Comparison of ENCODE assay signal across 8 mouse cellular contexts in the genomic region with DNA sequence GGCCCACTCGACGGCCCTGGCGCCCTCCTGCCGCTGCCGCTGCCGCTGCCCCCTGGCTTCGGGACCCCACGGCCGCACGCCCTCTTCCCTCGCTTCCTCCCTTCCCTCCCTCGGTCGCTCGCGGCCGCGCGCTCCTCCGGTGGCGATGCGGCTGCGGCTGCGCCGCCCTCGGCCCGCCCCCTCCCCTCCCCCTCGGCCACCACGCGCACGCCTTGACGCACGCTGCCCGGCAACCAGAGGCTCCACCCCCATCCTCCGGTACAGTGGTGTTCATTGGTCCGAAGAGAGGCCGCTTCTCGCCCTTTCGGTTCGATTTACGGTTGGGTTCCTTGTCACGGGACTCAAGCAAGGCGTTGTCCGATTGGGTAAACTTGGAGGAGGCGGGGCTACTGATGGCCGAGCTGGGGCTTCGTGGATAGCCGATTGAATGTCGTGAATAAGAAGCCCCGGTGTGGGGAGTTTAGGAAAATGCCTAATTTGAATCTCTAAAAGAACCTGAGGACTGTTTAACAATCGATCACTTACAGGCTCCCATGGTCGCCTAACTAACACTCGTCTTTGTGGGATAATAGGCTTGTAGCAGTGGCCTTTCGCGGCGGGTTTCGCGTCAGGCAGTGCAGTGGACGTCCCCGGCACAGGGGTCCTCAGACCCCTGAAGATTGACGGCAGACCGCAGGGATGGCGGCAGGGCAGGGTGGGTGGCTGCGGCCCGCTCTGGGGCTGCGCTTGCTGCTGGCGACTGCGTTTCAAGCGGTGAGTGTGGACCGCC. TPM values are rescaled to one million over a fixed set of nuclear protein-coding genes. Genes with fewer than 3 reads are reported as not detected.
A peak's percentile ranks its signal among the peaks of the same experiment; 100 is the strongest.
DNase-seq lines count a peak whose midpoint lies in the region; ATAC-seq lines count a peak whose summit lies in the region.

A gene (minus strand): TSS at position 135 of the 769 bp plus-strand sequence.
A gene (plus strand): TSS at position 258 of the 769 bp plus-strand sequence.

- intact Hi-C loops in heart, postnatal 14 days (cut with DNase I): loop anchor here (2.0 kb wide), 2 partner anchors 47 to 151 kb away; a partner anchor contains a TSS

- H3K9me3 ChIP-seq in forebrain, embryonic 14.5 days (replicated peaks; ENCODE audit: control insufficient read depth, low read length): no peaks in the 10 kb centered on the region
- no peaks in the 10 kb centered on the region for H3K9me3 ChIP-seq in neural tube, embryonic 15.5 days (replicated peaks)

- H3K27me3 ChIP-seq in forebrain, embryonic 14.5 days (replicated peaks; ENCODE audit: control insufficient read depth, insufficient read depth, low read length): no peaks in the 10 kb centered on the region
- H3K27me3 ChIP-seq in neural tube, embryonic 15.5 days (replicated peaks): no peaks in the 10 kb centered on the region

- H3K9ac ChIP-seq in forebrain, embryonic 14.5 days (ENCODE audit: low read length): peak within 1 kb of the TSS; percentile 93
- peak within 1 kb of the TSS; percentile 89 for H3K9ac ChIP-seq in neural tube, embryonic 15.5 days (replicated peaks)

- peaks cover 16% of the 10 kb centered on the region; the same call in 1 of the 2 replicates for H3K36me3 ChIP-seq in forebrain, embryonic 14.5 days (ENCODE audit: control insufficient read depth, insufficient read depth, low read length)
- no peaks in the 10 kb centered on the region for H3K36me3 ChIP-seq in neural tube, embryonic 15.5 days

- under 1% methylated on average over 61 of the region's 69 CpGs for WGBS in forebrain, embryonic 14.5 days
- under 1% methylated on average over 65 of the region's 69 CpGs for WGBS in neural tube, embryonic 15.5 days

- peaks cover 15% of the 10 kb centered on the region for H3K4me1 ChIP-seq in forebrain, embryonic 14.5 days (ENCODE audit: control insufficient read depth, insufficient read depth, low read length)
- peaks cover 47% of the 10 kb centered on the region for H3K4me1 ChIP-seq in neural tube, embryonic 15.5 days

- peak within 1 kb of the TSS; percentile 80 for H3K4me2 ChIP-seq in forebrain, embryonic 14.5 days (ENCODE audit: low read length)
- H3K4me2 ChIP-seq in neural tube, embryonic 15.5 days: peak within 1 kb of the TSS; percentile 79

- peak within 1 kb of the TSS; percentile 96 for H3K27ac ChIP-seq in forebrain, embryonic 14.5 days (ENCODE audit: low read depth, low read length)
- H3K27ac ChIP-seq in neural tube, embryonic 15.5 days (replicated peaks): peak within 1 kb of the TSS; percentile 98

- ATAC-seq in forebrain, embryonic 14.5 days: peak; percentile 98
- ATAC-seq in neural tube, embryonic 15.5 days (ENCODE audit: low FRiP score): peak; percentile 99

- peak; percentile 100 for DNase-seq in ES-CJ7 (ENCODE audit: low read depth, low spot score)
- DNase-seq in cerebellum, adult 11 months: peak; percentile 98
- DNase-seq in forebrain, embryonic 14.5 days (ENCODE audit: low spot score): peak; percentile 100
- DNase-seq in heart, postnatal 14 days: peak; percentile 93 to 95
- DNase-seq in layer of hippocampus, adult 11-12 months (ENCODE audit: low spot score): peak; percentile 99
- DNase-seq in lung, adult 18-20 months: peak; percentile 99
- DNase-seq in testis, postnatal 14 days (ENCODE audit: low spot score): peak; percentile 100

- peak within 1 kb of the TSS; percentile 88 for H3K4me3 ChIP-seq in forebrain, embryonic 14.5 days (ENCODE audit: low read depth, low read length)
- peak within 1 kb of the TSS; percentile 62 for H3K4me3 ChIP-seq in neural tube, embryonic 15.5 days (replicated peaks)

RNA-seq across cellular contexts. Expression of the first gene that starts in this region (rescaled TPM):
- polyA plus RNA-seq in forebrain, embryonic 14.5 days (2014; fragmentation: Nextera tagmentation; extraction: Ambion mirVana): 18.3 and 18.6 TPM in 2 replicates
- total RNA-seq in heart, postnatal 14 days (2021): 10 to 100 TPM; 11.9 to 12.6 TPM
- 13.6 and 14.4 TPM in 2 replicates for polyA plus RNA-seq in neural tube, embryonic 15.5 days (2015; fragmentation: Nextera tagmentation; extraction: Ambion mirVana)

RNA-seq across cellular contexts. Expression of the second gene that starts in this region (rescaled TPM):
- 518 and 577 TPM in 2 replicates for polyA plus RNA-seq in forebrain, embryonic 14.5 days (2014; fragmentation: Nextera tagmentation; extraction: Ambion mirVana)
- total RNA-seq in heart, postnatal 14 days (2021): 100 to 1,000 TPM; 169 to 176 TPM
- polyA plus RNA-seq in neural tube, embryonic 15.5 days (2015; fragmentation: Nextera tagmentation; extraction: Ambion mirVana): 598 and 611 TPM in 2 replicates

Comparison
In these comparisons a context has a peak if more than half of its experiments do, and no peak if none do; other contexts are left out.
1. Peak in every context shown above with its lines: DNase-seq, ATAC-seq, H3K4me3 ChIP-seq and H3K27ac ChIP-seq.